Mouse (Mus musculus): ENCODE measurements around the gene Bmp10.
"Not testable (repeated sequence)": the region's sequence is repeated elsewhere in the genome, so short reads cannot be mapped to it uniquely, and the experiment has no call there.

The Bmp10 gene

GRCm38 (mm10) chr6:87449534-87449933 lies 20.7 kb downstream of the Bmp10 start:
- no peak for DNase-seq

GRCm38 (mm10) chr6:87451016-87451415 lies 22.2 kb downstream of the Bmp10 start:
- DNase-seq, result peak; percentile 58

GRCm38 (mm10) chr6:87451771-87452170 lies 23.0 kb downstream of the Bmp10 start:
- peak; percentile 33 for DNase-seq

GRCm38 (mm10) chr6:87455507-87455906 lies 26.7 kb downstream of the Bmp10 start:
- no peak for DNase-seq

GRCm38 (mm10) chr6:87466221-87466620 lies 37.4 kb downstream of the Bmp10 start:
- DNase-seq, result peak; percentile 73

GRCm38 (mm10) chr6:87467373-87467772 lies 38.6 kb downstream of the Bmp10 start:
- no peak for DNase-seq

GRCm38 (mm10) chr6:87468372-87468771 lies 39.6 kb downstream of the Bmp10 start:
- DNase-seq, result no peak

GRCm38 (mm10) chr6:87470098-87470497 lies 41.3 kb downstream of the Bmp10 start:
- not testable (repeated sequence) for DNase-seq

GRCm38 (mm10) chr6:87475223-87475622 lies 46.4 kb downstream of the Bmp10 start:
- DNase-seq, result no peak

GRCm38 (mm10) chr6:87478847-87479246 lies 50.1 kb downstream of the Bmp10 start:
- no peak for DNase-seq

- DNase-seq, result no peak
These were observed 50.7 kb downstream of the Bmp10 start for GRCm38 (mm10) chr6:87479291-87479999.

GRCm38 (mm10) chr6:87483224-87483899 lies 54.6 kb downstream of the Bmp10 start:
- no peak for DNase-seq

- DNase-seq, result no peak
These were observed 55.1 kb downstream of the Bmp10 start for GRCm38 (mm10) chr6:87483900-87484289.

GRCm38 (mm10) chr6:87484806-87485205 lies 56.0 kb downstream of the Bmp10 start:
- DNase-seq, result no peak

Measured in kidney, postnatal 14 days (tissue).